Mouse (Mus musculus): ENCODE measurements around the gene Cd36. TPM values are rescaled to one million over a fixed set of nuclear protein-coding genes. Genes with fewer than 3 reads are reported as not detected.

Gene Cd36
- polyA plus RNA-seq, 1 experiment from 2014 or later, result 0.26 TPM

- H3K9me3 ChIP-seq, result no peaks in the 10 kb centered on the region
- H3K27ac ChIP-seq, result no peak overlapping the region
- H3K4me3 ChIP-seq, result no peak overlapping the region
- no peaks in the 10 kb centered on the region for H3K27me3 ChIP-seq (ENCODE audit: poor library complexity, severe bottlenecking)
- no peaks in the 10 kb centered on the region for H3K4me1 ChIP-seq
- DNase-seq (ENCODE audit: extremely low spot score, low spot score), result no peak
- no peaks in the 10 kb centered on the region for H3K36me3 ChIP-seq (replicated peaks)
- WGBS, result 88% methylated on average over 3 of the region's 3 CpGs
Measured at GRCm38 (mm10) chr5:17886377-17886776, 2.2 kb downstream of the Cd36 start.

GRCm38 (mm10) chr5:17883357-17883875, 5.2 kb downstream of the Cd36 start:
- no peaks in the 10 kb centered on the region for H3K9me3 ChIP-seq
- WGBS, result 85% methylated on average over 3 of the region's 3 CpGs

GRCm38 (mm10) chr5:17881542-17881896, 7.1 kb downstream of the Cd36 start:
- 88% methylated on average over 2 of the region's 2 CpGs for WGBS

More at GRCm38 (mm10) chr5:17883357-17883875, 5.2 kb downstream of the Cd36 start:
- Histone ChIP-seq H3K4me3 (no peak overlapping the region), H3K4me1 (no peaks in the 10 kb centered on the region), H3K36me3 (replicated peaks) (no peaks in the 10 kb centered on the region), H3K27ac (no peak overlapping the region), H3K27me3 (ENCODE audit: poor library complexity, severe bottlenecking) (no peaks in the 10 kb centered on the region)
- DNase-seq (ENCODE audit: extremely low spot score, low spot score), result no peak

GRCm38 (mm10) chr5:17880799-17881541, 7.6 kb downstream of the Cd36 start:
- WGBS, result 84% methylated on average over 4 of the region's 4 CpGs
- Histone ChIP-seq H3K27ac (no peak overlapping the region), H3K9me3 (no peaks in the 10 kb centered on the region)

More at GRCm38 (mm10) chr5:17881542-17881896, 7.1 kb downstream of the Cd36 start:
- Histone ChIP-seq H3K36me3 (replicated peaks) (no peaks in the 10 kb centered on the region), H3K9me3 (no peaks in the 10 kb centered on the region), H3K4me1 (no peaks in the 10 kb centered on the region), H3K4me3 (no peak overlapping the region), H3K27ac (no peak overlapping the region), H3K27me3 (ENCODE audit: poor library complexity, severe bottlenecking) (no peaks in the 10 kb centered on the region)
- DNase-seq (ENCODE audit: extremely low spot score, low spot score), result no peak

GRCm38 (mm10) chr5:17879924-17880323, 8.7 kb downstream of the Cd36 start:
- Histone ChIP-seq H3K27me3 (ENCODE audit: poor library complexity, severe bottlenecking) (no peaks in the 10 kb centered on the region), H3K4me1 (no peaks in the 10 kb centered on the region), H3K36me3 (replicated peaks) (no peaks in the 10 kb centered on the region), H3K4me3 (no peak overlapping the region), H3K27ac (no peak overlapping the region), H3K9me3 (no peaks in the 10 kb centered on the region)
- no peak for DNase-seq (ENCODE audit: extremely low spot score, low spot score)
- 53% methylated on average over 1 of the region's 1 CpGs for WGBS

More at GRCm38 (mm10) chr5:17880799-17881541, 7.6 kb downstream of the Cd36 start:
- Histone ChIP-seq H3K27me3 (ENCODE audit: poor library complexity, severe bottlenecking) (no peaks in the 10 kb centered on the region), H3K4me1 (no peaks in the 10 kb centered on the region), H3K36me3 (replicated peaks) (no peaks in the 10 kb centered on the region), H3K4me3 (no peak overlapping the region)
- DNase-seq (ENCODE audit: extremely low spot score, low spot score), result no peak

- H3K9me3 ChIP-seq, result no peaks in the 10 kb centered on the region
- H3K36me3 ChIP-seq (replicated peaks), result no peaks in the 10 kb centered on the region
- H3K27ac ChIP-seq, result no peak overlapping the region
- no peaks in the 10 kb centered on the region for H3K27me3 ChIP-seq (ENCODE audit: poor library complexity, severe bottlenecking)
- no peak overlapping the region for H3K4me3 ChIP-seq
- DNase-seq (ENCODE audit: extremely low spot score, low spot score), result no peak
- 85% methylated on average over 7 of the region's 7 CpGs for WGBS
- no peaks in the 10 kb centered on the region for H3K4me1 ChIP-seq
Measured at GRCm38 (mm10) chr5:17877044-17877443, 11.6 kb downstream of the Cd36 start.

GRCm38 (mm10) chr5:17876637-17877036, 12.0 kb downstream of the Cd36 start:
- 85% methylated on average over 3 of the region's 3 CpGs for WGBS
- no peaks in the 10 kb centered on the region for H3K36me3 ChIP-seq (replicated peaks)
- no peak for DNase-seq (ENCODE audit: extremely low spot score, low spot score)

GRCm38 (mm10) chr5:17874335-17874734, 14.3 kb downstream of the Cd36 start:
- H3K36me3 ChIP-seq (replicated peaks), result no peaks in the 10 kb centered on the region
- no peak overlapping the region for H3K27ac ChIP-seq
- DNase-seq (ENCODE audit: extremely low spot score, low spot score), result no peak
- no peaks in the 10 kb centered on the region for H3K9me3 ChIP-seq
- no peak overlapping the region for H3K4me3 ChIP-seq
- H3K4me1 ChIP-seq, result no peaks in the 10 kb centered on the region
- no peaks in the 10 kb centered on the region for H3K27me3 ChIP-seq (ENCODE audit: poor library complexity, severe bottlenecking)
- 88% methylated on average over 2 of the region's 2 CpGs for WGBS

More at GRCm38 (mm10) chr5:17876637-17877036, 12.0 kb downstream of the Cd36 start:
- Histone ChIP-seq H3K4me1 (no peaks in the 10 kb centered on the region), H3K9me3 (no peaks in the 10 kb centered on the region), H3K27me3 (ENCODE audit: poor library complexity, severe bottlenecking) (no peaks in the 10 kb centered on the region), H3K27ac (no peak overlapping the region), H3K4me3 (no peak overlapping the region)

GRCm38 (mm10) chr5:17865432-17865831, 23.2 kb downstream of the Cd36 start:
- DNase-seq (ENCODE audit: extremely low spot score, low spot score), result no peak
- Histone ChIP-seq H3K4me1 (no peaks in the 10 kb centered on the region), H3K9me3 (no peaks in the 10 kb centered on the region), H3K4me3 (no peak overlapping the region), H3K27me3 (ENCODE audit: poor library complexity, severe bottlenecking) (no peaks in the 10 kb centered on the region), H3K36me3 (replicated peaks) (no peaks in the 10 kb centered on the region), H3K27ac (no peak overlapping the region)

- Histone ChIP-seq H3K36me3 (replicated peaks) (no peaks in the 10 kb centered on the region), H3K9me3 (no peaks in the 10 kb centered on the region), H3K4me3 (no peak overlapping the region), H3K27me3 (ENCODE audit: poor library complexity, severe bottlenecking) (no peaks in the 10 kb centered on the region), H3K4me1 (no peaks in the 10 kb centered on the region), H3K27ac (no peak overlapping the region)
- no peak for DNase-seq (ENCODE audit: extremely low spot score, low spot score)
- WGBS, result 76% methylated on average over 2 of the region's 2 CpGs
Measured at GRCm38 (mm10) chr5:17863085-17863484, 25.5 kb downstream of the Cd36 start.

GRCm38 (mm10) chr5:17858399-17858798, 30.2 kb downstream of the Cd36 start:
- no peak overlapping the region for H3K27ac ChIP-seq
- WGBS, result 88% methylated on average over 3 of the region's 3 CpGs
- DNase-seq (ENCODE audit: extremely low spot score, low spot score), result no peak
- no peak overlapping the region for H3K4me3 ChIP-seq
- no peaks in the 10 kb centered on the region for H3K27me3 ChIP-seq (ENCODE audit: poor library complexity, severe bottlenecking)
- no peaks in the 10 kb centered on the region for H3K4me1 ChIP-seq
- no peaks in the 10 kb centered on the region for H3K36me3 ChIP-seq (replicated peaks)
- H3K9me3 ChIP-seq, result no peaks in the 10 kb centered on the region

- no peaks in the 10 kb centered on the region for H3K4me1 ChIP-seq
- no peak overlapping the region for H3K4me3 ChIP-seq
- H3K27me3 ChIP-seq (ENCODE audit: poor library complexity, severe bottlenecking), result no peaks in the 10 kb centered on the region
- DNase-seq (ENCODE audit: extremely low spot score, low spot score), result no peak
- H3K9me3 ChIP-seq, result no peaks in the 10 kb centered on the region
- WGBS, result 90% methylated on average over 3 of the region's 3 CpGs
- H3K36me3 ChIP-seq (replicated peaks), result no peaks in the 10 kb centered on the region
- H3K27ac ChIP-seq, result no peak overlapping the region
Measured at GRCm38 (mm10) chr5:17857871-17858270, 30.7 kb downstream of the Cd36 start.

- Histone ChIP-seq H3K36me3 (replicated peaks) (no peaks in the 10 kb centered on the region), H3K27me3 (ENCODE audit: poor library complexity, severe bottlenecking) (no peaks in the 10 kb centered on the region), H3K27ac (no peak overlapping the region), H3K4me1 (no peaks in the 10 kb centered on the region), H3K9me3 (no peaks in the 10 kb centered on the region), H3K4me3 (no peak overlapping the region)
- DNase-seq (ENCODE audit: extremely low spot score, low spot score), result no peak
- 94% methylated on average over 4 of the region's 4 CpGs for WGBS
Measured at GRCm38 (mm10) chr5:17857262-17857661, 31.3 kb downstream of the Cd36 start.
